Mouse (Mus musculus) cortical plate, adult 2 months (tissue): Measurements from ENCODE around the gene Ift52. TPM values are rescaled to one million over a fixed set of nuclear protein-coding genes. Genes with fewer than 3 reads are reported as not detected.

Experiments used
- H3K27ac ChIP-seq: fragments of 200-500 bp; 2 replicates; pipeline ENCODE4 v1.5.1; 2012; ENCODE audit warnings: low read length, control low read depth, inconsistent platforms; ENCODE audit not compliant: insufficient read depth
- H3K4me1 ChIP-seq: fragments of 200-500 bp; 2 replicates; pipeline ENCODE4 v1.6.1; 2011; ENCODE audit warnings: low read length; ENCODE audit not compliant: control insufficient read depth, insufficient read depth
- H3K4me3 ChIP-seq: fragments of 200-500 bp; 2 replicates; pipeline ENCODE4 v1.5.1; 2011; ENCODE audit warnings: mild to moderate bottlenecking, low read length, control low read depth; ENCODE audit not compliant: insufficient read depth
- CTCF ChIP-seq: fragments of 200-500 bp; IDR thresholded peaks from 2 replicates; pipeline ENCODE4 v1.5.1; 2011; ENCODE audit warnings: mild to moderate bottlenecking, control low read depth, low read length; ENCODE audit not compliant: insufficient read depth; ENCODE audit errors: extremely low read depth
- POLR2A ChIP-seq: fragments of 200-500 bp; IDR thresholded peaks from 2 replicates; pipeline ENCODE4 v1.6.1; 2011; ENCODE audit warnings: mild to moderate bottlenecking, low read length, control low read depth; ENCODE audit not compliant: insufficient read depth; ENCODE audit errors: extremely low read depth
- polyA plus RNA-seq: library from polyadenylated mRNA; depleted of rRNA; stranded (reverse); fragments of >200 nt; gene quantifications from 2 replicates; pipeline ENCODE4 v1.2.3, GENCODE M21; 2012

Gene Ift52
- polyA plus RNA-seq, 1 experiment, result 34.2 TPM

GRCm38 (mm10) chr2:162984381-162984780 lies 32.8 kb upstream of the Ift52 start:
- Histone ChIP-seq H3K4me3 (no peak overlapping the region), H3K27ac (no peak overlapping the region), H3K4me1 (no peaks in the 10 kb centered on the region)
- TF ChIP-seq POLR2A, result no peak
- no peak for TF ChIP-seq CTCF

- H3K27ac ChIP-seq, result no peak overlapping the region
- H3K4me1 ChIP-seq, result no peaks in the 10 kb centered on the region
- TF ChIP-seq CTCF, result no peak
- TF ChIP-seq POLR2A, result no peak
- H3K4me3 ChIP-seq, result no peak overlapping the region
Measured at GRCm38 (mm10) chr2:162985923-162986322, 31.2 kb upstream of the Ift52 start.

GRCm38 (mm10) chr2:162986764-162987163 lies 30.4 kb upstream of the Ift52 start:
- Histone ChIP-seq H3K27ac (no peak overlapping the region), H3K4me1 (no peaks in the 10 kb centered on the region), H3K4me3 (no peak overlapping the region)
- TF ChIP-seq CTCF (no peak), POLR2A (no peak)

- H3K27ac ChIP-seq, result no peak within 1 kb of the TSS
- TF ChIP-seq CTCF (no peak), POLR2A (no peak)
- H3K4me3 ChIP-seq, result no peak within 1 kb of the TSS
- H3K4me1 ChIP-seq, result no peaks in the 10 kb centered on the region
Measured at GRCm38 (mm10) chr2:162987218-162987617, 29.9 kb upstream of the Ift52 start, which contains the start of gene Sgk2. TSS of gene Sgk2 (plus strand) at chr2:162987330.

GRCm38 (mm10) chr2:162988235-162988634 lies 28.9 kb upstream of the Ift52 start:
- Histone ChIP-seq H3K4me3 (no peak overlapping the region), H3K4me1 (no peaks in the 10 kb centered on the region), H3K27ac (no peak overlapping the region)
- TF ChIP-seq POLR2A, result no peak
- no peak for TF ChIP-seq CTCF

GRCm38 (mm10) chr2:162991394-162992083 lies 25.6 kb upstream of the Ift52 start:
- Histone ChIP-seq H3K27ac (peak overlapping the region; percentile 91), H3K4me3 (peak overlapping the region; percentile 16; the same call in 1 of the 2 replicates), H3K4me1 (no peaks in the 10 kb centered on the region)
- TF ChIP-seq POLR2A (no peak), CTCF (no peak)

- peak overlapping the region; percentile 91 for H3K27ac ChIP-seq
- no peak overlapping the region for H3K4me3 ChIP-seq
- TF ChIP-seq POLR2A (no peak), CTCF (no peak)
- no peaks in the 10 kb centered on the region for H3K4me1 ChIP-seq
Measured at GRCm38 (mm10) chr2:162992084-162992437, 25.1 kb upstream of the Ift52 start.

- TF ChIP-seq POLR2A (no peak), CTCF (no peak)
- Histone ChIP-seq H3K4me1 (no peaks in the 10 kb centered on the region), H3K4me3 (no peak overlapping the region), H3K27ac (no peak overlapping the region)
Measured at GRCm38 (mm10) chr2:162993881-162994616, 23.1 kb upstream of the Ift52 start.

GRCm38 (mm10) chr2:162998528-162999230 lies 18.5 kb upstream of the Ift52 start:
- H3K4me3 ChIP-seq, result no peak overlapping the region
- no peak overlapping the region for H3K27ac ChIP-seq
- H3K4me1 ChIP-seq, result no peaks in the 10 kb centered on the region
- TF ChIP-seq CTCF (peak; percentile 91), POLR2A (no peak)
